In the genomic region with DNA sequence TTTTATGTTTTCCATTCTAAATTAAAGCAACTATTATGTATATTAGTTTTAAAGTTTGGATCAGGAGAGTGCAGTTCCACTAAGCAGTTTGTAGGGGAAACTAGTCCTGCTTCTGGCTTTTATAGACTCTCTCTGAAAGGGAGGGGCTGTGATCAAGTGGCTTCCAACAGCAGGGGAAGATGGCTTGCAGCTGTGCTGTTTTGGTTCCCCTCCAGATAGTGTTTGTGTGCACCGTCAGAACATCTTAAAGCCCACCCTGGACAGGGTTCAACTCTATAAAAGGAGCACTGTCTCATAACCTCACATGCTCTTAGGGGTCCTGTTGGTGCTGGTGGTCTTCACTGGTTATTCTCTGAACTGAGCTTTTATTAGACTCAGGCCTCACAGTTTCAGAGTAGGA, we compare ENCODE assay signal across 12 mouse cellular contexts.
DNase-seq lines count a peak whose midpoint lies in the region; ATAC-seq and TF ChIP-seq lines count a peak whose summit lies in the region.
"Had no signal": no experiment of that assay in that cellular context is flagged by ENCODE, and none has a peak within 500 bp of the region (broad histone marks: within the 10 kb centered on the region; RNA-seq: fewer than 3 reads in every experiment).

No protein-coding gene starts in this region.

- ATAC-seq in heart, postnatal 0 days (ENCODE audit: insufficient read depth, low read depth): no peak
- ATAC-seq in limb, embryonic 13.5 days (ENCODE audit: low FRiP score, low read depth): peak; percentile 83
- ATAC-seq in neural tube, embryonic 15.5 days (ENCODE audit: low FRiP score): no peak
- ATAC-seq: hindbrain, postnatal 0 days had no signal

- no peak overlapping the region for H3K4me2 ChIP-seq in heart, postnatal 0 days (ENCODE audit: low read depth, low read length)
- H3K4me2 ChIP-seq in limb, embryonic 13.5 days (replicated peaks): no peak overlapping the region
- H3K4me2 ChIP-seq in neural tube, embryonic 15.5 days: no peak overlapping the region
- H3K4me2 ChIP-seq: liver, embryonic 15.5 days had no signal

- H3K27ac ChIP-seq in gastrocnemius, adult 2 months: peak overlapping the region; percentile 70
- peak overlapping the region; percentile 72 for H3K27ac ChIP-seq in heart, postnatal 0 days (ENCODE audit: low read depth)
- peak overlapping the region; percentile 23; the same call in 1 of the 2 replicates for H3K27ac ChIP-seq in limb, embryonic 13.5 days
- no peak overlapping the region for H3K27ac ChIP-seq in neural tube, embryonic 15.5 days (replicated peaks)
- H3K27ac ChIP-seq: hindbrain, postnatal 0 days had no signal

- no peak overlapping the region for H3K9ac ChIP-seq in heart, postnatal 0 days (replicated peaks; ENCODE audit: low read depth, low read length)
- H3K9ac ChIP-seq in limb, embryonic 13.5 days: no peak overlapping the region
- H3K9ac ChIP-seq in neural tube, embryonic 15.5 days (replicated peaks): no peak overlapping the region
- H3K9ac ChIP-seq: liver, embryonic 15.5 days had no signal

- 6% methylated on average over 1 of the region's 1 CpGs for WGBS in heart, postnatal 0 days
- WGBS in limb, embryonic 13.5 days: 5% methylated on average over 1 of the region's 1 CpGs
- 8% methylated on average over 1 of the region's 1 CpGs for WGBS in neural tube, embryonic 15.5 days

- H3K4me1 ChIP-seq in heart, postnatal 0 days (ENCODE audit: control insufficient read depth, insufficient read depth): peaks cover 28% of the 10 kb centered on the region
- peaks cover 38% of the 10 kb centered on the region for H3K4me1 ChIP-seq in limb, embryonic 13.5 days
- 0 out of 2 replicates have a peak, but pooled peaks cover 8% of the 10 kb centered on the region for H3K4me1 ChIP-seq in neural tube, embryonic 15.5 days

- no peak for TF ChIP-seq EP300 in heart, postnatal 0 days (IDR thresholded peaks at IDR 0.05; ENCODE audit: low read depth)

- TF ChIP-seq CTCF in gastrocnemius, adult 2 months (IDR thresholded peaks at IDR 0.05): no peak
- no peak for TF ChIP-seq CTCF in heart, postnatal 0 days (IDR thresholded peaks at IDR 0.05; ENCODE audit: low read depth)

- DNase-seq in gastrocnemius, adult 2 months: peak; percentile 38
- DNase-seq in gastrocnemius, postnatal 10 days: no peak
- peak; percentile 74 for DNase-seq in A20 (ENCODE audit: low read depth, low spot score)
- DNase-seq in heart, postnatal 0 days (ENCODE audit: low spot score): peak; percentile 33
- DNase-seq in Muller cell, postnatal 12 days (ENCODE audit: inconsistent ontology term): no peak
- DNase-seq in cerebellum, postnatal 14 days: no peak
- DNase-seq: B cell, adult 2 months; spleen, adult 18-20 months had no signal

- H3K9me3 ChIP-seq in heart, postnatal 0 days (replicated peaks; ENCODE audit: control insufficient read depth, low read length): no peaks in the 10 kb centered on the region
- no peaks in the 10 kb centered on the region for H3K9me3 ChIP-seq in limb, embryonic 13.5 days
- H3K9me3 ChIP-seq in neural tube, embryonic 15.5 days (replicated peaks): no peaks in the 10 kb centered on the region
- H3K9me3 ChIP-seq: liver, embryonic 15.5 days had no signal

- no peaks in the 10 kb centered on the region for H3K36me3 ChIP-seq in heart, postnatal 0 days (replicated peaks; ENCODE audit: control insufficient read depth, insufficient read depth, low read length)
- H3K36me3 ChIP-seq in limb, embryonic 13.5 days: no peaks in the 10 kb centered on the region
- H3K36me3 ChIP-seq in neural tube, embryonic 15.5 days: no peaks in the 10 kb centered on the region
- H3K36me3 ChIP-seq: liver, embryonic 15.5 days had no signal

- H3K27me3 ChIP-seq in heart, postnatal 0 days (ENCODE audit: control insufficient read depth, insufficient read depth, low read length): no peaks in the 10 kb centered on the region
- H3K27me3 ChIP-seq in limb, embryonic 13.5 days: no peaks in the 10 kb centered on the region
- H3K27me3 ChIP-seq in neural tube, embryonic 15.5 days (replicated peaks): no peaks in the 10 kb centered on the region
- H3K27me3 ChIP-seq: liver, embryonic 15.5 days had no signal

- intact Hi-C loops in gastrocnemius, adult 2 months (cut with DNase I): no loop called here

- no peak overlapping the region for H3K4me3 ChIP-seq in gastrocnemius, adult 2 months
- H3K4me3 ChIP-seq in heart, postnatal 0 days (ENCODE audit: low read depth, low read length): no peak overlapping the region
- H3K4me3 ChIP-seq in limb, embryonic 13.5 days: no peak overlapping the region
- H3K4me3 ChIP-seq in neural tube, embryonic 15.5 days (replicated peaks): no peak overlapping the region
- H3K4me3 ChIP-seq: liver, embryonic 15.5 days had no signal

Comparison
In these comparisons a context has a peak if more than half of its experiments do, and no peak if none do; other contexts are left out.
1. DNase-seq: peak in gastrocnemius, adult 2 months (single experiment), A20 (single experiment) and heart, postnatal 0 days (single experiment); none in gastrocnemius, postnatal 10 days (single experiment), Muller cell, postnatal 12 days (single experiment) and cerebellum, postnatal 14 days (0 of 2).